ENCODE assay signal across 28 mouse cellular contexts in the genomic region with DNA sequence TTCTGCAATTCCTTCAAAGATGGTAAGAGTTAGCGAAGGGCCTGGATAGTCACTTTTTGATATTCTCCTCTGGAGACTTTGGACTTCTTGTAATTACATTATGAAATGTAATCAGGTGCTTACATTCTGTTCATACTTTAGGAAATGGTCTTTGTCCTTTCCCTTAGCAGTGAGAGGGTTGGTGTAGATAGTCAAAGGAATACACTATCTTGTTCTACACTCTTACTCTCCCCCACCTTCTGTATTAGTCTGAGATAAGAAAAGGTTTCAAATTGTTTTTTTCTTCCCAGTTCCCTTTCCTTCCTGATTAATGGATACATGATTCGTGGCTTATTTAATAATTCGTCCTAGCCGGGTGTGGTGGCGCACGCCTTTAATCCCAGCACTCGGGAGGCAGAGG. TPM values are rescaled to one million over a fixed set of nuclear protein-coding genes. Genes with fewer than 3 reads are reported as not detected.
DNase-seq lines count a peak whose midpoint lies in the region; ATAC-seq and TF ChIP-seq lines count a peak whose summit lies in the region.
"Had no signal": no experiment of that assay in that cellular context is flagged by ENCODE, and none has a peak within 500 bp of the region (broad histone marks: within the 10 kb centered on the region; RNA-seq: fewer than 3 reads in every experiment).

No protein-coding gene starts in this region.

- no peak overlapping the region; the same call in 1 of the 2 replicates for H3K4me3 ChIP-seq in gastrocnemius, adult 2 months
- no peak overlapping the region for H3K4me3 ChIP-seq in left cerebral cortex, adult 2 months
- no peak overlapping the region for H3K4me3 ChIP-seq in liver, embryonic 14.5 days (ENCODE audit: insufficient read depth in 1 of 2, low read depth in 2 of 2, low read length in 2 of 2)
- no peak overlapping the region for H3K4me3 ChIP-seq in kidney, adult 2 months (ENCODE audit: insufficient read depth, low read depth, low read length)
- H3K4me3 ChIP-seq: embryonic facial prominence, embryonic 10.5 days; embryonic facial prominence, embryonic 15.5 days; forebrain, embryonic 12.5 days; heart, embryonic 13.5 days; hindbrain, embryonic 10.5 days; kidney, embryonic 15.5 days; midbrain, embryonic 10.5 days; midbrain, embryonic 15.5 days had no signal

- TF ChIP-seq POLR2A in kidney, adult 2 months (IDR thresholded peaks at IDR 0.05; ENCODE audit: low read depth, low read length) = no peak

- no peaks in the 10 kb centered on the region for H3K9me3 ChIP-seq in liver, embryonic 14.5 days (ENCODE audit: control insufficient read depth, low read length)
- H3K9me3 ChIP-seq: embryonic facial prominence, embryonic 10.5 days; embryonic facial prominence, embryonic 15.5 days; forebrain, embryonic 12.5 days; heart, embryonic 13.5 days; hindbrain, embryonic 10.5 days; kidney, embryonic 15.5 days; midbrain, embryonic 10.5 days; midbrain, embryonic 15.5 days had no signal

- H3K4me2 ChIP-seq in liver, embryonic 14.5 days (ENCODE audit: low read depth) = no peak overlapping the region
- H3K4me2 ChIP-seq: embryonic facial prominence, embryonic 15.5 days; forebrain, embryonic 12.5 days; heart, embryonic 13.5 days; kidney, embryonic 15.5 days; midbrain, embryonic 15.5 days had no signal

- no peak overlapping the region; the same call in 1 of the 2 replicates for H3K9ac ChIP-seq in liver, embryonic 14.5 days (replicated peaks)
- H3K9ac ChIP-seq: embryonic facial prominence, embryonic 15.5 days; forebrain, embryonic 12.5 days; forebrain, postnatal 0 days; heart, embryonic 13.5 days; kidney, embryonic 15.5 days; midbrain, embryonic 15.5 days had no signal

- H3K27me3 ChIP-seq in liver, embryonic 14.5 days (ENCODE audit: control insufficient read depth, insufficient read depth, low read length) = no peaks in the 10 kb centered on the region
- H3K27me3 ChIP-seq in kidney, adult 2 months (replicated peaks; ENCODE audit: control insufficient read depth, insufficient read depth, low read length) = no peaks in the 10 kb centered on the region
- H3K27me3 ChIP-seq: CH12.LX; embryonic facial prominence, embryonic 15.5 days; forebrain, embryonic 12.5 days; heart, embryonic 13.5 days; kidney, embryonic 15.5 days; midbrain, embryonic 15.5 days had no signal

- peak; percentile 65 for TF ChIP-seq EP300 in liver, embryonic 14.5 days (IDR thresholded peaks at IDR 0.05; ENCODE audit: low read depth)

- H3K36me3 ChIP-seq in liver, embryonic 14.5 days (replicated peaks; ENCODE audit: control insufficient read depth, insufficient read depth, low read depth) = no peaks in the 10 kb centered on the region
- H3K36me3 ChIP-seq in kidney, adult 2 months (ENCODE audit: control insufficient read depth, insufficient read depth, low read length) = no peaks in the 10 kb centered on the region
- H3K36me3 ChIP-seq: embryonic facial prominence, embryonic 10.5 days; embryonic facial prominence, embryonic 15.5 days; forebrain, embryonic 12.5 days; heart, embryonic 13.5 days; hindbrain, embryonic 10.5 days; kidney, embryonic 15.5 days; midbrain, embryonic 10.5 days; midbrain, embryonic 15.5 days had no signal

- no peak for TF ChIP-seq CTCF in gastrocnemius, adult 2 months (IDR thresholded peaks at IDR 0.05)
- no peak for TF ChIP-seq CTCF in left cerebral cortex, adult 2 months (IDR thresholded peaks at IDR 0.05)
- TF ChIP-seq CTCF in liver, embryonic 14.5 days (IDR thresholded peaks at IDR 0.05; ENCODE audit: low read depth) = no peak
- no peak for TF ChIP-seq CTCF in kidney, adult 2 months (conservative IDR thresholded peaks at IDR 0.05; ENCODE audit: insufficient read depth, insufficient read length, low read depth, low read length)

- 50% methylated on average over 7 of the region's 7 CpGs for WGBS in liver, embryonic 14.5 days (ENCODE audit: insufficient replicate concordance)
- WGBS in kidney, adult 2 months = 78% methylated on average over 7 of the region's 7 CpGs

- peak; percentile 56; the same call in 1 of the 2 replicates for ATAC-seq in liver, embryonic 14.5 days (ENCODE audit: insufficient read depth)
- peak; percentile 71 for ATAC-seq in megakaryocyte-erythroid progenitor cell, adult 5-6 weeks (replicated peaks; ENCODE audit: low FRiP score, low TSS enrichment, poor library complexity, severe bottlenecking)
- ATAC-seq: forebrain, postnatal 0 days; hindbrain, embryonic 16.5 days; midbrain, embryonic 15.5 days had no signal

- H3K4me1 ChIP-seq in liver, embryonic 14.5 days (replicated peaks; ENCODE audit: control insufficient read depth in 2 of 2, insufficient read depth in 2 of 2, low read length in 1 of 2) = peaks cover 34 to 40% of the 10 kb centered on the region in 2 experiments
- H3K4me1 ChIP-seq in kidney, adult 2 months (ENCODE audit: control insufficient read depth, insufficient read depth, low read length) = peaks cover 47% of the 10 kb centered on the region
- H3K4me1 ChIP-seq: embryonic facial prominence, embryonic 10.5 days had no signal

- H3K27ac ChIP-seq in gastrocnemius, adult 2 months = peak overlapping the region; percentile 78
- H3K27ac ChIP-seq in left cerebral cortex, adult 2 months = peak overlapping the region; percentile 58; the same call in 1 of the 2 replicates
- no peak overlapping the region for H3K27ac ChIP-seq in liver, embryonic 14.5 days
- no peak overlapping the region for H3K27ac ChIP-seq in kidney, adult 2 months (ENCODE audit: insufficient read depth, low read depth, low read length)
- H3K27ac ChIP-seq: embryonic facial prominence, embryonic 10.5 days; embryonic facial prominence, embryonic 15.5 days; forebrain, embryonic 12.5 days; heart, embryonic 13.5 days; hindbrain, embryonic 10.5 days; macrophage; midbrain, embryonic 10.5 days; midbrain, embryonic 15.5 days had no signal

- intact Hi-C loops in gastrocnemius, adult 2 months (cut with DNase I) = no loop called here
- intact Hi-C loops in left cerebral cortex, adult 2 months (cut with DNase I) = loop anchor here (5.0 kb wide), 1 partner anchor 55 kb away; no protein-coding TSS in a partner anchor
- intact Hi-C loops in left cerebral cortex, postnatal 14 days (cut with DNase I) = no loop called here

- DNase-seq in gastrocnemius, adult 2 months = no peak
- DNase-seq in gastrocnemius, postnatal 10 days = no peak
- DNase-seq in left cerebral cortex, adult 2 months (ENCODE audit: extremely low spot score in 1 of 2, low spot score in 2 of 2) = no peak
- DNase-seq in left cerebral cortex, postnatal 14 days (ENCODE audit: low spot score in 2 of 2) = no peak
- DNase-seq in liver, embryonic 14.5 days (ENCODE audit: low read depth in 3 of 3, low spot score in 3 of 3) = no peak
- DNase-seq in right cerebral cortex, postnatal 14 days = no peak
- no peak for DNase-seq in kidney, adult 2 months
- DNase-seq: adrenal gland, postnatal 10 days; cerebellum, adult 8-10 months; cerebellum, postnatal 25 days; forebrain, postnatal 0 days; gastrocnemius, postnatal 25 days; heart, adult 18-20 months; heart, postnatal 14 days; kidney, postnatal 25 days; thymus, postnatal 4 days had no signal

RNA-seq across cellular contexts. Expression of gene Susd6, which starts 32.2 kb away (rescaled TPM):
- total RNA-seq in gastrocnemius, adult 2 months (2021) = 10 to 100 TPM; 37.7 to 41.1 TPM
- total RNA-seq in gastrocnemius, postnatal 10 days (2021) = 10 to 100 TPM; 28.6 to 29.2 TPM
- total RNA-seq in left cerebral cortex, adult 2 months (2021) = 10 to 100 TPM; 37.0 TPM
- 10 to 100 TPM; 27.0 to 29.5 TPM for total RNA-seq in left cerebral cortex, postnatal 14 days (2021)
- 11.0 and 11.1 TPM in 2 replicates for polyA plus RNA-seq in liver, embryonic 14.5 days (2012; rRNA removed)
- polyA plus RNA-seq in liver, embryonic 14.5 days (2014; fragmentation: Nextera tagmentation; extraction: Ambion mirVana) = 11.6 and 13.9 TPM in 2 replicates
- total RNA-seq in megakaryocyte-erythroid progenitor cell, adult 5-6 weeks (2014; fragmentation: Nextera tagmentation) = 26.0 and 27.0 TPM in 2 replicates
- 17.3 and 26.4 TPM in 2 replicates for total RNA-seq in megakaryocyte-erythroid progenitor cell, adult 5-6 weeks (2017)
- polyA plus RNA-seq in kidney, adult 2 months (2012; rRNA removed) = 65.5 and 80.0 TPM in 2 replicates

Comparison
In these comparisons a context has a peak if more than half of its experiments do, and no peak if none do; other contexts are left out.
1. H3K27ac ChIP-seq: peak in gastrocnemius, adult 2 months (single experiment) and left cerebral cortex, adult 2 months (single experiment); none in liver, embryonic 14.5 days (single experiment) and kidney, adult 2 months (single experiment).